Mouse (Mus musculus) liver, embryonic 11.5 days (tissue): ENCODE data around the gene St7. TPM values are rescaled to one million over a fixed set of nuclear protein-coding genes. Genes with fewer than 3 reads are reported as not detected.

Experiments
- ATAC-seq: fragments of 200-750 bp; cut with Nextera tagmentation; replicated peaks from 2 replicates; pipeline ENCODE4 v1.8.0; 2017; ENCODE audit warnings: moderate number of reproducible peaks, mild to moderate bottlenecking, moderate TSS enrichment, moderate library complexity; ENCODE audit not compliant: low FRiP score
- DNase-seq: peaks from one replicate; pipeline ENCODE4 v3.0.0-alpha.2; 2017; ENCODE audit warnings: low spot score
- H3K27ac ChIP-seq: fragments of 300-500 bp; sonication (generic); 2 replicates; pipeline ENCODE4 v1.5.1; 2014; ENCODE audit warnings: mild to moderate bottlenecking, low read depth, low read length, control low read depth
- H3K27me3 ChIP-seq: fragments of 300-500 bp; sonication (generic); replicated peaks from 2 replicates; pipeline ENCODE4 v1.6.1; 2014; ENCODE audit warnings: low read length, mixed read lengths; ENCODE audit not compliant: control insufficient read depth, insufficient read depth
- H3K36me3 ChIP-seq: fragments of 300-500 bp; sonication (generic); 2 replicates; pipeline ENCODE4 v1.6.1; 2014; ENCODE audit warnings: mild to moderate bottlenecking, low read length, moderate library complexity, mixed read lengths; ENCODE audit not compliant: control insufficient read depth, insufficient read depth
- H3K4me1 ChIP-seq: fragments of 300-500 bp; sonication (generic); replicated peaks from 2 replicates; pipeline ENCODE4 v1.6.1; 2014; ENCODE audit warnings: low read length, mixed read lengths; ENCODE audit not compliant: control insufficient read depth, insufficient read depth
- H3K4me2 ChIP-seq: fragments of 300-500 bp; sonication (generic); 2 replicates; pipeline ENCODE4 v1.6.1; 2014; ENCODE audit warnings: mild to moderate bottlenecking, control low read depth, moderate library complexity
- H3K4me3 ChIP-seq: fragments of 300-500 bp; sonication (generic); 2 replicates; pipeline ENCODE4 v1.5.1; 2014; ENCODE audit warnings: low read depth, low read length, control low read depth
- H3K9ac ChIP-seq: fragments of 300-500 bp; sonication (generic); 2 replicates; pipeline ENCODE4 v1.6.1; 2014; ENCODE audit warnings: low read depth, low read length, control low read depth
- H3K9me3 ChIP-seq: fragments of 300-500 bp; sonication (generic); 2 replicates; pipeline ENCODE4 v1.6.1; 2016; ENCODE audit warnings: low read length, inconsistent platforms, mixed read lengths; ENCODE audit not compliant: control insufficient read depth
- WGBS: fragments of 180-500 bp; shearing (Covaris S2); extraction: QIAGEN DNeasy Blood & Tissue Kit; methylation state at CpG from one replicate; pipeline ENCODE4 v1.1.7; 2014; 5-methylcytosine and 5-hydroxymethylcytosine counted together
- polyA plus RNA-seq: library from polyadenylated mRNA; unstranded; fragments of >200 nt; fragmentation: Nextera tagmentation; extraction: Ambion mirVana; gene quantifications from 2 replicates; pipeline ENCODE4 v1.2.1, GENCODE M21; 2014

The St7 gene
- polyA plus RNA-seq, 1 experiment from 2014 or later: 18.6 TPM

- ATAC-seq (no peak), DNase-seq (no peak)
- Histone ChIP-seq H3K9ac (no peak overlapping the region), H3K4me1 (peaks cover 4% of the 10 kb centered on the region; the same call in 1 of the 2 replicates), H3K36me3 (no peaks in the 10 kb centered on the region), H3K4me3 (no peak overlapping the region), H3K9me3 (no peaks in the 10 kb centered on the region), H3K27ac (no peak overlapping the region), H3K27me3 (no peaks in the 10 kb centered on the region), H3K4me2 (no peak overlapping the region)
- 75% methylated on average over 5 of the region's 5 CpGs for WGBS
Measured at GRCm38 (mm10) chr6:17800694-17801093, 108.0 kb downstream of the St7 start.

GRCm38 (mm10) chr6:17804468-17804867, 111.7 kb downstream of the St7 start:
- DNase-seq (no peak), ATAC-seq (peak; percentile 78)
- no peak overlapping the region for H3K9ac ChIP-seq
- H3K4me1 ChIP-seq: peaks cover 8% of the 10 kb centered on the region; the same call in 1 of the 2 replicates
- H3K4me3 ChIP-seq: no peak overlapping the region
- no peaks in the 10 kb centered on the region for H3K36me3 ChIP-seq
- no peak overlapping the region for H3K4me2 ChIP-seq
- no peak overlapping the region for H3K27ac ChIP-seq
- no peaks in the 10 kb centered on the region for H3K9me3 ChIP-seq
- WGBS: 50% methylated on average over 3 of the region's 3 CpGs
- no peaks in the 10 kb centered on the region for H3K27me3 ChIP-seq

GRCm38 (mm10) chr6:17806569-17806968, 113.8 kb downstream of the St7 start:
- Histone ChIP-seq H3K4me1 (peaks cover 8% of the 10 kb centered on the region; the same call in 1 of the 2 replicates), H3K4me3 (no peak overlapping the region), H3K9ac (no peak overlapping the region), H3K36me3 (no peaks in the 10 kb centered on the region), H3K4me2 (no peak overlapping the region), H3K9me3 (no peaks in the 10 kb centered on the region), H3K27me3 (no peaks in the 10 kb centered on the region), H3K27ac (no peak overlapping the region)
- no peak for ATAC-seq
- no peak for DNase-seq
- WGBS: 35% methylated on average over 4 of the region's 4 CpGs

GRCm38 (mm10) chr6:17811063-17811462, 118.3 kb downstream of the St7 start:
- Histone ChIP-seq H3K27me3 (no peaks in the 10 kb centered on the region), H3K27ac (no peak overlapping the region), H3K9me3 (no peaks in the 10 kb centered on the region), H3K9ac (no peak overlapping the region), H3K4me3 (no peak overlapping the region), H3K36me3 (no peaks in the 10 kb centered on the region), H3K4me1 (peaks cover 4% of the 10 kb centered on the region; the same call in 1 of the 2 replicates), H3K4me2 (no peak overlapping the region)
- ATAC-seq (no peak), DNase-seq (no peak)
- 76% methylated on average over 2 of the region's 2 CpGs for WGBS

GRCm38 (mm10) chr6:17811531-17811930, 118.8 kb downstream of the St7 start:
- H3K9ac ChIP-seq: no peak overlapping the region
- H3K36me3 ChIP-seq: no peaks in the 10 kb centered on the region
- no peak overlapping the region for H3K27ac ChIP-seq
- H3K27me3 ChIP-seq: no peaks in the 10 kb centered on the region
- ATAC-seq: no peak
- H3K4me1 ChIP-seq: peaks cover 4% of the 10 kb centered on the region; the same call in 1 of the 2 replicates
- no peak overlapping the region for H3K4me2 ChIP-seq
- H3K4me3 ChIP-seq: no peak overlapping the region
- no peaks in the 10 kb centered on the region for H3K9me3 ChIP-seq
- DNase-seq: no peak

GRCm38 (mm10) chr6:17814074-17814649, 121.4 kb downstream of the St7 start:
- no peak; the same call in 1 of the 2 replicates for ATAC-seq
- no peak overlapping the region for H3K27ac ChIP-seq
- no peaks in the 10 kb centered on the region for H3K9me3 ChIP-seq
- no peaks in the 10 kb centered on the region; the same call in 1 of the 2 replicates for H3K4me1 ChIP-seq
- H3K4me3 ChIP-seq: no peak overlapping the region
- DNase-seq: no peak
- no peak overlapping the region for H3K9ac ChIP-seq
- H3K36me3 ChIP-seq: no peaks in the 10 kb centered on the region
- H3K4me2 ChIP-seq: no peak overlapping the region
- H3K27me3 ChIP-seq: no peaks in the 10 kb centered on the region
- 50% methylated on average over 2 of the region's 2 CpGs for WGBS

GRCm38 (mm10) chr6:17816865-17817435, 124.2 kb downstream of the St7 start:
- no peaks in the 10 kb centered on the region; the same call in 1 of the 2 replicates for H3K4me1 ChIP-seq
- no peak overlapping the region for H3K9ac ChIP-seq
- WGBS: 49% methylated on average over 3 of the region's 3 CpGs
- H3K4me3 ChIP-seq: no peak overlapping the region
- no peaks in the 10 kb centered on the region for H3K36me3 ChIP-seq
- ATAC-seq (no peak), DNase-seq (no peak)
- H3K9me3 ChIP-seq: no peaks in the 10 kb centered on the region
- no peak overlapping the region for H3K27ac ChIP-seq
- H3K27me3 ChIP-seq: no peaks in the 10 kb centered on the region
- H3K4me2 ChIP-seq: no peak overlapping the region

- no peaks in the 10 kb centered on the region for H3K27me3 ChIP-seq
- H3K9me3 ChIP-seq: no peaks in the 10 kb centered on the region
- H3K27ac ChIP-seq: no peak overlapping the region
- WGBS: 88% methylated on average over 2 of the region's 2 CpGs
- no peak overlapping the region for H3K4me2 ChIP-seq
- H3K4me3 ChIP-seq: no peak overlapping the region
- H3K9ac ChIP-seq: no peak overlapping the region
- DNase-seq: no peak
- ATAC-seq: no peak
- no peaks in the 10 kb centered on the region for H3K4me1 ChIP-seq
- no peaks in the 10 kb centered on the region for H3K36me3 ChIP-seq
Measured at GRCm38 (mm10) chr6:17823614-17824013, 130.9 kb downstream of the St7 start.

- H3K27ac ChIP-seq: no peak overlapping the region
- H3K36me3 ChIP-seq: no peaks in the 10 kb centered on the region
- no peak overlapping the region for H3K4me3 ChIP-seq
- no peaks in the 10 kb centered on the region for H3K9me3 ChIP-seq
- DNase-seq: no peak
- H3K4me2 ChIP-seq: no peak overlapping the region
- no peaks in the 10 kb centered on the region for H3K27me3 ChIP-seq
- H3K4me1 ChIP-seq: no peaks in the 10 kb centered on the region
- WGBS: 93% methylated on average over 1 of the region's 1 CpGs
- 0 out of 2 replicates have a peak, but pooled peaks have one; percentile 61 for ATAC-seq
- no peak overlapping the region for H3K9ac ChIP-seq
Measured at GRCm38 (mm10) chr6:17824735-17825134, 132.0 kb downstream of the St7 start.
